Mouse (Mus musculus) midbrain, embryonic 11.5 days (tissue): Measurements from ENCODE around the gene Dnajc1. TPM values are rescaled to one million over a fixed set of nuclear protein-coding genes. Genes with fewer than 3 reads are reported as not detected.

Experiments
- ATAC-seq: fragments of 200-750 bp; cut with Nextera tagmentation; 2 replicates; pipeline ENCODE4 v1.8.0; 2017; ENCODE audit warnings: moderate TSS enrichment, moderate library complexity; ENCODE audit not compliant: low FRiP score
- DNase-seq: peaks from one replicate; pipeline ENCODE4 v3.0.0; 2015; ENCODE audit warnings: low spot score; ENCODE audit errors: missing footprints
- H3K27ac ChIP-seq: fragments of 300-500 bp; sonication (generic); 2 replicates; pipeline ENCODE4 v1.5.1; 2014; ENCODE audit warnings: low read depth, low read length
- H3K27me3 ChIP-seq: fragments of 300-500 bp; sonication (generic); 2 replicates; pipeline ENCODE4 v1.6.1; 2014; ENCODE audit warnings: mild to moderate bottlenecking, low read length, moderate library complexity, mixed read lengths; ENCODE audit not compliant: control insufficient read depth, insufficient read depth
- H3K36me3 ChIP-seq: fragments of 300-500 bp; sonication (generic); 2 replicates; pipeline ENCODE4 v1.6.1; 2014; ENCODE audit warnings: mild to moderate bottlenecking, low read length, moderate library complexity, mixed read lengths; ENCODE audit not compliant: control insufficient read depth, insufficient read depth
- H3K4me1 ChIP-seq: fragments of 300-500 bp; sonication (generic); 2 replicates; pipeline ENCODE4 v1.6.1; 2014; ENCODE audit warnings: low read length; ENCODE audit not compliant: control insufficient read depth, insufficient read depth
- H3K4me2 ChIP-seq: fragments of 300-500 bp; sonication (generic); 2 replicates; pipeline ENCODE4 v1.6.1; 2014; ENCODE audit warnings: mild to moderate bottlenecking, moderate library complexity
- H3K4me3 ChIP-seq: fragments of 300-500 bp; sonication (generic); 2 replicates; pipeline ENCODE4 v1.5.1; 2014; ENCODE audit warnings: low read depth, low read length
- H3K9ac ChIP-seq: fragments of 300-500 bp; sonication (generic); 2 replicates; pipeline ENCODE4 v1.6.1; 2014; ENCODE audit warnings: low read length
- H3K9me3 ChIP-seq: fragments of 300-500 bp; sonication (generic); 2 replicates; pipeline ENCODE4 v1.6.1; 2016; ENCODE audit warnings: low read length; ENCODE audit not compliant: control insufficient read depth
- WGBS: fragments of 180-500 bp; shearing (Covaris S2); extraction: QIAGEN DNeasy Blood & Tissue Kit; methylation state at CpG from one replicate; pipeline ENCODE4 v1.1.7; 2014; 5-methylcytosine and 5-hydroxymethylcytosine counted together
- polyA plus RNA-seq: library from polyadenylated mRNA; unstranded; fragments of >200 nt; fragmentation: Nextera tagmentation; extraction: Ambion mirVana; gene quantifications from 2 replicates; pipeline ENCODE4 v1.2.1, GENCODE M21; 2014

Dnajc1 gene
- polyA plus RNA-seq, 1 experiment from 2014 or later = 26.4 TPM

DNA sequence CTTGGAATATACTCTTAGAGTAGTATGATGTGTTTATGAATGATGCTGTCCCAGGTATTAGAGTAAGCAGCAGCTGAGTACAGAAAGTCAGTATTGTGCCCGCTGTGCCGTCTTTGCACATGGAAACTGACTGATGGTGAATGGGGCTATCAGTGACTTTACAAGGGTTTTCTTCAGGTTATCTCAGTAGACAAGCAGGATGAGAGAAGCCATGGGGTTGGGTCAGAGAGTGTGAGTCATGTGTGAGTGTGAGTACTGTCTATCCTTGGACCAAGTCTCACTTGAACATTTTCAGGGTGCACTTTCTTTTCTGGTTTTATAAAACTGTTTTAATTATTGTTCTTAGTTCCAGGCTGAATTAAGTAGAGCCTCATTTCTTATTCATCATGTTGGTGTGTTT lies 204.3 kb downstream of the Dnajc1 start:
- Histone ChIP-seq H3K4me3 (no peak overlapping the region), H3K4me1 (no peaks in the 10 kb centered on the region), H3K9ac (no peak overlapping the region), H3K9me3 (no peaks in the 10 kb centered on the region), H3K36me3 (peaks cover 3% of the 10 kb centered on the region; the same call in 1 of the 2 replicates), H3K4me2 (no peak overlapping the region), H3K27me3 (no peaks in the 10 kb centered on the region), H3K27ac (no peak overlapping the region)
- 96% methylated on average over 2 of the region's 2 CpGs for WGBS
- ATAC-seq (no peak), DNase-seq (no peak)

GRCm38 (mm10) chr2:18183079-18183478 lies 209.6 kb downstream of the Dnajc1 start:
- Histone ChIP-seq H3K4me3 (no peak overlapping the region), H3K4me2 (no peak overlapping the region), H3K9me3 (no peaks in the 10 kb centered on the region), H3K9ac (no peak overlapping the region), H3K27me3 (no peaks in the 10 kb centered on the region), H3K27ac (no peak overlapping the region), H3K36me3 (peaks cover 2% of the 10 kb centered on the region; the same call in 1 of the 2 replicates), H3K4me1 (no peaks in the 10 kb centered on the region)
- ATAC-seq (no peak), DNase-seq (no peak)

- DNase-seq = no peak
- ATAC-seq = no peak
- H3K4me1 ChIP-seq = no peaks in the 10 kb centered on the region
- no peak overlapping the region for H3K4me3 ChIP-seq
- peaks cover 2% of the 10 kb centered on the region; the same call in 1 of the 2 replicates for H3K36me3 ChIP-seq
- H3K9ac ChIP-seq = no peak overlapping the region
- no peaks in the 10 kb centered on the region for H3K27me3 ChIP-seq
- no peaks in the 10 kb centered on the region for H3K9me3 ChIP-seq
- no peak overlapping the region for H3K27ac ChIP-seq
- 95% methylated on average over 3 of the region's 3 CpGs for WGBS
- H3K4me2 ChIP-seq = no peak overlapping the region
These were observed 211.0 kb downstream of the Dnajc1 start for GRCm38 (mm10) chr2:18181631-18182030.

GRCm38 (mm10) chr2:18180323-18180722 lies 212.3 kb downstream of the Dnajc1 start:
- no peak overlapping the region for H3K27ac ChIP-seq
- ATAC-seq (no peak), DNase-seq (no peak)
- no peaks in the 10 kb centered on the region for H3K4me1 ChIP-seq
- H3K36me3 ChIP-seq = peaks cover 2% of the 10 kb centered on the region; the same call in 1 of the 2 replicates
- no peak overlapping the region for H3K4me2 ChIP-seq
- H3K9me3 ChIP-seq = no peaks in the 10 kb centered on the region
- H3K4me3 ChIP-seq = no peak overlapping the region
- 94% methylated on average over 5 of the region's 5 CpGs for WGBS
- no peak overlapping the region for H3K9ac ChIP-seq
- H3K27me3 ChIP-seq = no peaks in the 10 kb centered on the region

DNA sequence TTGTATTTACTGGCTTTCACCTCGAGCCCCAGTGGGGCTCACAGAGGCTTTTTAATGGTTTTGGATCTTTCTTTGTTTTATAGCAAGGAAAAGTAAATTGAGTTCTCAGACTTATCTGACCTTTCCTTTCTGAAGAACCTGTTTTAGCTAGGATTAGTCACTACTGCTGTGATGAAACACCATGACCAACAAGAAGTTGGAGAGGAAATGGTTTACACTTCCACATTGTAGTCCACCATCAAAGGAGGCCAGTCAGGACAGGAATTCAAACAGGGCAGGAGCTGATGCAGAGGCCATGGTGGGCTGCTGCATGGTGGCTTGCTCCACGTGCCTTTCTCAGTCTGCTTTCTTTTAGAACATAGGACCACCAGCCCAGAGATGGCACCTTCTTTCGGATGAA lies 216.4 kb downstream of the Dnajc1 start:
- H3K27ac ChIP-seq = no peak overlapping the region
- WGBS = 89% methylated on average over 3 of the region's 3 CpGs
- ATAC-seq (no peak), DNase-seq (no peak)
- peaks cover 4% of the 10 kb centered on the region; the same call in 1 of the 2 replicates for H3K36me3 ChIP-seq
- H3K9me3 ChIP-seq = no peaks in the 10 kb centered on the region
- no peaks in the 10 kb centered on the region for H3K27me3 ChIP-seq
- H3K4me3 ChIP-seq = no peak overlapping the region
- no peaks in the 10 kb centered on the region for H3K4me1 ChIP-seq
- no peak overlapping the region for H3K9ac ChIP-seq
- no peak overlapping the region for H3K4me2 ChIP-seq

DNA sequence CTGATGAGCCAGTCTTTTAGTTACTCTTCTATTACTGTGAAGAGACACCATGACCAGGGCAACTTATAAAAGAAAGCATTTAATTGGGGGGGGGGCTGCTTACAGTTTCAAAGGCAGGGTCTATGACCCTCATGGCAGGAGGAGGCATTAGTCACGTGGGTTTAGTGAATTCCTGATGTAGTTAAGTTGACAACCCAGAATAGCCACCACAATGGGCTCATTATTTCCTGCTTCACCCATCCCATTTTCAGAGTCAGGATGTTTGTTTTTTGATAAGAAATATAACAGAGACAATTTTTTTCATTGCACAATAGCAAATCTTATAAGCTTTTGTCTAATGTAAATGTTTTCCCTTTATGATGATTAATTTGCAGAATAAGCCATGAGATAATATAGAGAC lies 217.4 kb downstream of the Dnajc1 start:
- Histone ChIP-seq H3K4me3 (no peak overlapping the region), H3K9me3 (no peaks in the 10 kb centered on the region), H3K36me3 (peaks cover 4% of the 10 kb centered on the region; the same call in 1 of the 2 replicates), H3K4me2 (no peak overlapping the region), H3K27me3 (no peaks in the 10 kb centered on the region), H3K4me1 (no peaks in the 10 kb centered on the region), H3K9ac (no peak overlapping the region), H3K27ac (no peak overlapping the region)
- ATAC-seq = no peak
- DNase-seq = no peak
- WGBS = 59% methylated on average over 1 of the region's 1 CpGs

DNA sequence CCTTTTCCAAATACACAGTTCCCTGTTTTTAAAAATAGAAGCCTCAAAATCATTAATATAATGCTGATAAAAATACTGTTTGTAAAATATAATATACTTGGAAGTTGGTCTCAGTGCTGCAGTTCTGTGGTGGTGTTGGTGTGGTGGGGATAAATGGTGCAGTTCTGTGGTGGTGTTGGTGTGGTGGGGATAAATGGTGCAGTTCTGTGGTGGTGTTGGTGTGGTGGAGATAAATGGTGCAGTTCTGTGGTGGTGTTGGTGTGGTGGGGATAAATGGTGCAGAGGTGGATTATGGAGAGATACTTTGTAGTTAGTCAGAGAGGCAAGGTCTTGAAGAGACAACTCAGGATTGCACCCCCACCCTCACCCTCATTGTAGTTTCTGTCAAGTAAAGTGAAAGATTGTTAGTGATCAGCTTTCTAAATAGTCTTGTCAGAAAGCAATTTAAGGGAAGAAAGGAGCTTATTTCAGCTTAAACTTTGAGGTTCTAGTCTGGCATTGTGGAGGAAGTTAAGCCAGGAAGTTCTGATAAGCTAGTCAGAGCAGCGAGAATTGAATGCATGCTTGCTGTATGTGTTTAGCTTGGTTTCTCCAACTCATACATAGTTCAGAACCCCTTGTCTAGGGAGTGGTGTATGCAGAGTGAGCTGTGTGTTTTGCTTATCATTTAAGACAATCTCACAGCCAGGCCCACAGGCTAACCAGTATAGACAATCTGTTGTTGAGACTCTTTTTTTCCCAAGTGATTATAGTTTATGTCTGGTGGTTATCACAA lies 223.3 kb downstream of the Dnajc1 start:
- no peak overlapping the region for H3K4me2 ChIP-seq
- DNase-seq (no peak), ATAC-seq (no peak)
- H3K4me1 ChIP-seq = no peaks in the 10 kb centered on the region
- no peak overlapping the region for H3K27ac ChIP-seq
- no peaks in the 10 kb centered on the region for H3K9me3 ChIP-seq
- 0 out of 2 replicates have a peak, but pooled peaks cover 3% of the 10 kb centered on the region for H3K36me3 ChIP-seq
- no peak overlapping the region for H3K4me3 ChIP-seq
- H3K27me3 ChIP-seq = no peaks in the 10 kb centered on the region
- 81% methylated on average over 1 of the region's 1 CpGs for WGBS
- H3K9ac ChIP-seq = no peak overlapping the region

DNA sequence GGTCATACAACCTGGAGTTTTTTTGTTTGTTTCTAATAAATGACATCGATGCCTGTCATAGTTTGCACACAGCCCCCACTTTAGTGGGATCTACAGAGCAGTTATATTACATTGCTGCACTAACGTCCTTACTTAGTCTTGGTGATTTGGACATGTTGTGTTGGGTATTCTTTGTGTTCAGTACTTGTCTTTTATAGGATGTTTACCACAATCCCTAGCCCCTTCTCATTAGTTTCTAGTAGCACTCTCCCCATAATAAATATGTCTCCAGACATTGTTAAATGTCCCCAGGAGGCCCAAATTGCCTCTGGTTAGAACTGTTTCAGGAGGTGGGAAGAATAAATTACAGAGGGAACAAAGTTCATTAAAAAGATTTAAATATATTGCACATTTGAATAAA lies 227.1 kb downstream of the Dnajc1 start:
- Histone ChIP-seq H3K9me3 (no peaks in the 10 kb centered on the region), H3K36me3 (peaks cover 6% of the 10 kb centered on the region), H3K27me3 (no peaks in the 10 kb centered on the region), H3K4me2 (no peak overlapping the region), H3K4me1 (no peaks in the 10 kb centered on the region), H3K27ac (no peak overlapping the region), H3K4me3 (no peak overlapping the region), H3K9ac (no peak overlapping the region)
- DNase-seq (no peak), ATAC-seq (no peak)
- 93% methylated on average over 2 of the region's 2 CpGs for WGBS

GRCm38 (mm10) chr2:18160992-18161391 lies 231.6 kb downstream of the Dnajc1 start:
- ATAC-seq (no peak), DNase-seq (no peak)
- Histone ChIP-seq H3K27me3 (no peaks in the 10 kb centered on the region), H3K9ac (no peak overlapping the region), H3K27ac (no peak overlapping the region), H3K9me3 (no peaks in the 10 kb centered on the region), H3K36me3 (peaks cover 9% of the 10 kb centered on the region), H3K4me3 (no peak overlapping the region), H3K4me1 (no peaks in the 10 kb centered on the region), H3K4me2 (no peak overlapping the region)
- 94% methylated on average over 5 of the region's 5 CpGs for WGBS
